Mouse (Mus musculus) kidney, postnatal 0 days (tissue): ENCODE results near the gene Rptn. TPM values are rescaled to one million over a fixed set of nuclear protein-coding genes. Genes with fewer than 3 reads are reported as not detected.

Source experiments
- ATAC-seq: fragments of 200-750 bp; cut with Nextera tagmentation; replicated peaks from 2 replicates; pipeline ENCODE4 v1.8.0; 2017; ENCODE audit warnings: low read depth, moderate number of reproducible peaks, moderate TSS enrichment, moderate library complexity; ENCODE audit not compliant: low FRiP score
- DNase-seq: peaks from one replicate; pipeline ENCODE4 v3.0.0-alpha.2; 2016; ENCODE audit warnings: low spot score
- H3K27ac ChIP-seq: fragments of 300-500 bp; sonication (generic); 2 replicates; pipeline ENCODE4 v1.5.1; 2014; ENCODE audit warnings: mild to moderate bottlenecking
- H3K27me3 ChIP-seq: fragments of 300-500 bp; sonication (generic); 2 replicates; pipeline ENCODE4 v1.6.1; 2014; ENCODE audit warnings: low read length, mixed read lengths; ENCODE audit not compliant: insufficient read depth
- H3K36me3 ChIP-seq: fragments of 300-500 bp; sonication (generic); 2 replicates; pipeline ENCODE4 v1.6.1; 2014; ENCODE audit warnings: low read length, mixed read lengths; ENCODE audit not compliant: insufficient read depth
- H3K4me1 ChIP-seq: fragments of 300-500 bp; sonication (generic); replicated peaks from 2 replicates; pipeline ENCODE4 v1.6.1; 2014; ENCODE audit warnings: antibody characterized with exemption, low read length, mixed read lengths; ENCODE audit not compliant: insufficient read depth
- H3K4me2 ChIP-seq: fragments of 300-500 bp; sonication (generic); 2 replicates; pipeline ENCODE4 v1.6.1; 2014; ENCODE audit warnings: mild to moderate bottlenecking, low read length, moderate library complexity, mixed read lengths
- H3K4me3 ChIP-seq: fragments of 300-500 bp; sonication (generic); replicated peaks from 2 replicates; pipeline ENCODE4 v1.5.1; 2014; ENCODE audit warnings: low read depth, low read length
- H3K9ac ChIP-seq: fragments of 300-500 bp; sonication (generic); 2 replicates; pipeline ENCODE4 v1.6.1; 2014; ENCODE audit warnings: low read depth, low read length
- H3K9me3 ChIP-seq: fragments of 300-500 bp; sonication (generic); replicated peaks from 2 replicates; pipeline ENCODE4 v1.6.1; 2016; ENCODE audit warnings: low read length, inconsistent platforms, mixed read lengths
- CTCF ChIP-seq: IDR thresholded peaks from 2 replicates; pipeline ENCODE4 v1.5.1; 2016; ENCODE audit warnings: antibody characterized with exemption, low read depth, mild to moderate bottlenecking, moderate library complexity
- WGBS: fragments of 180-500 bp; shearing (Covaris S2); extraction: QIAGEN DNeasy Blood & Tissue Kit; methylation state at CpG from one replicate; pipeline ENCODE4 v1.1.7; 2014; 5-methylcytosine and 5-hydroxymethylcytosine counted together
- polyA plus RNA-seq: library from polyadenylated mRNA; unstranded; fragments of >200 nt; fragmentation: Nextera tagmentation; extraction: Ambion mirVana; gene quantifications from 2 replicates; pipeline ENCODE4 v1.2.1, GENCODE M21; 2015

Rptn gene
- polyA plus RNA-seq, 1 experiment from 2014 or later: 0.05 TPM

DNA sequence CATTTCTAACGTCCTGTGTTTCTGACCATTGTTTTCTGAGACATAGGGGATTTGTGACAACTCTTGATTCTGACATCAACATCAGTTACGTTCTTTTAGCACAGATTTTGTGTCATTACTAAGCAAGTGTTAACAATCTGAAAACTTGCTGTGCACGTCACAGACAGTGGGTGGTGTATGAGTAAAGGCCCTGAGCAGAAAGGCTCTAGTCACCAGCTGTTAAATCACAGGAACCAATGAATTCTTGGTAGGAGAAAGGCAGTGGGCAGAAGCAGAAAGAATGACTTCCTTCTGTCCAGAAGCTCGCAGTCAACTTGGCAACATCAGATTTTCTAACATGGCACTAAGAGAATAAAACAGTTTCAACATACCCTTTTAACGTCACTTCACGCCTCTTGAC lies 20.1 kb upstream of the Rptn start:
- DNase-seq (no peak), ATAC-seq (no peak)
- Histone ChIP-seq H3K4me1 (no peaks in the 10 kb centered on the region), H3K36me3 (no peaks in the 10 kb centered on the region), H3K27me3 (no peaks in the 10 kb centered on the region), H3K4me3 (no peak overlapping the region), H3K9ac (no peak overlapping the region), H3K4me2 (no peak overlapping the region), H3K27ac (no peak overlapping the region), H3K9me3 (no peaks in the 10 kb centered on the region)
- no peak for TF ChIP-seq CTCF
- 81% methylated on average over 6 of the region's 6 CpGs for WGBS

GRCm38 (mm10) chr3:93375196-93375595 lies 18.3 kb upstream of the Rptn start:
- no peak for ATAC-seq
- TF ChIP-seq CTCF: no peak
- Histone ChIP-seq H3K4me3 (no peak overlapping the region), H3K9me3 (no peaks in the 10 kb centered on the region), H3K4me1 (no peaks in the 10 kb centered on the region), H3K27me3 (no peaks in the 10 kb centered on the region), H3K9ac (no peak overlapping the region), H3K27ac (no peak overlapping the region), H3K36me3 (no peaks in the 10 kb centered on the region), H3K4me2 (no peak overlapping the region)
- no peak for DNase-seq
- WGBS: 60% methylated on average over 1 of the region's 1 CpGs

- H3K27ac ChIP-seq: no peak overlapping the region
- no peaks in the 10 kb centered on the region for H3K36me3 ChIP-seq
- DNase-seq (no peak), ATAC-seq (no peak)
- H3K4me2 ChIP-seq: no peak overlapping the region
- 86% methylated on average over 5 of the region's 5 CpGs for WGBS
- no peak overlapping the region for H3K9ac ChIP-seq
- H3K27me3 ChIP-seq: no peaks in the 10 kb centered on the region
- H3K4me3 ChIP-seq: no peak overlapping the region
- no peaks in the 10 kb centered on the region for H3K4me1 ChIP-seq
- no peak for TF ChIP-seq CTCF
- no peaks in the 10 kb centered on the region for H3K9me3 ChIP-seq
These were observed 17.9 kb upstream of the Rptn start for GRCm38 (mm10) chr3:93375601-93376000.

DNA sequence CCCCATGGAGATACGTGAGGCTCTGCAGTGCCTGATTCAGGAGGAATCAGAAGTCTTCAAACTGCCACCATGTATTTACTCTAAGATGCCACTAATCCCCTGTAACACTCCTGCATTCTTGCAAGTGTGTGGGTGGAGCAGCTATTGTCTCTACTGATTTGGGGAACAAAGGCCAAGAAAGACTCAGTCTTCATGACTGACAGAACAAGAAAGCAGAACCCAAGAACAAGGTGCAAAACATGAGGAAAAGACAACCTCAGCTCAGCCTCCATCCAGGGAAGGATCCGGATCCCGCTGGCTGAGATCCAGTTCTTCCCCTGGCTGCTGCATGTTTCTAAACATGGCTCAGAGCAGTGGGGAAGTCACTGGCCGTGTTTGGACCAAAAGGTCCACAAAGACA lies 15.4 kb upstream of the Rptn start:
- no peaks in the 10 kb centered on the region for H3K36me3 ChIP-seq
- no peaks in the 10 kb centered on the region for H3K4me1 ChIP-seq
- TF ChIP-seq CTCF: no peak
- no peak for ATAC-seq
- no peaks in the 10 kb centered on the region for H3K27me3 ChIP-seq
- no peak for DNase-seq
- H3K4me3 ChIP-seq: no peak overlapping the region
- 66% methylated on average over 4 of the region's 4 CpGs for WGBS
- H3K9ac ChIP-seq: no peak overlapping the region
- H3K27ac ChIP-seq: no peak overlapping the region
- no peak overlapping the region for H3K4me2 ChIP-seq
- H3K9me3 ChIP-seq: no peaks in the 10 kb centered on the region

- TF ChIP-seq CTCF: no peak
- Histone ChIP-seq H3K9me3 (no peaks in the 10 kb centered on the region), H3K4me3 (no peak overlapping the region), H3K4me1 (no peaks in the 10 kb centered on the region), H3K27ac (no peak overlapping the region), H3K9ac (no peak overlapping the region), H3K4me2 (no peak overlapping the region), H3K36me3 (no peaks in the 10 kb centered on the region), H3K27me3 (no peaks in the 10 kb centered on the region)
- 88% methylated on average over 3 of the region's 3 CpGs for WGBS
- DNase-seq (no peak), ATAC-seq (no peak)
These were observed 10.4 kb downstream of the Rptn start for GRCm38 (mm10) chr3:93403936-93404335.

DNA sequence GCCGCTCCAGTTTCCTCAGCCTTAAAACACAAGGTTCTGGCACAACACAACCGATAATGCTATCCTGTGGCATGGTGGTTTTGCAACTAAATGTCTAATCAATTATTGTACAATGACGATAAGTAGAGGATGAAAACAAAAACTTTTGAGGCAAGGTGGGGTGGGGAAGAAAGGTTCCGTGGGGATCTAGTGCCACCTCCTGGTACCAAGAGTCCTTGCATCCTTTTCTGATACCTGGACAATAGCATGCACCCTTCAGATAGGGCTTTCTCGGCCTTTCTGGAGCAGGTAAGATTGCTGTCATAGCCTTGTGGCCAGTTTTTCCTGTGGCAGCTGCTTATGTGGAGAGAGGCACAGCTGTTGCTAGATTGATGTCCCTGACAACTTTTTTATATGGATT lies 13.5 kb downstream of the Rptn start:
- no peaks in the 10 kb centered on the region for H3K9me3 ChIP-seq
- no peak overlapping the region for H3K4me3 ChIP-seq
- peak; percentile 93 for TF ChIP-seq CTCF
- no peaks in the 10 kb centered on the region for H3K36me3 ChIP-seq
- no peak overlapping the region for H3K27ac ChIP-seq
- ATAC-seq (peak; percentile 40; the same call in 1 of the 2 replicates), DNase-seq (peak; percentile 57)
- H3K9ac ChIP-seq: no peak overlapping the region
- WGBS: 28% methylated on average over 5 of the region's 5 CpGs
- H3K4me1 ChIP-seq: no peaks in the 10 kb centered on the region
- H3K27me3 ChIP-seq: no peaks in the 10 kb centered on the region
- no peak overlapping the region for H3K4me2 ChIP-seq

- DNase-seq: no peak
- H3K4me2 ChIP-seq: no peak overlapping the region
- no peaks in the 10 kb centered on the region for H3K27me3 ChIP-seq
- TF ChIP-seq CTCF: no peak
- no peak overlapping the region for H3K27ac ChIP-seq
- no peak overlapping the region for H3K4me3 ChIP-seq
- no peak for ATAC-seq
- no peaks in the 10 kb centered on the region for H3K4me1 ChIP-seq
- no peak overlapping the region for H3K9ac ChIP-seq
- no peaks in the 10 kb centered on the region for H3K9me3 ChIP-seq
- 27% methylated on average over 2 of the region's 2 CpGs for WGBS
- no peaks in the 10 kb centered on the region for H3K36me3 ChIP-seq
These were observed 18.4 kb downstream of the Rptn start for GRCm38 (mm10) chr3:93411905-93412304.
